Mouse (Mus musculus) kidney, adult 2 months (tissue): Measurements from ENCODE around the gene Olfr640.

ENCODE experiments used
- CTCF ChIP-seq: fragments of 200-500 bp; conservative IDR thresholded peaks from 2 replicates; pipeline ENCODE4 v1.5.1; 2011; ENCODE audit warnings: low read depth, mild to moderate bottlenecking, control low read depth, low read length, moderate library complexity, mixed read lengths; ENCODE audit not compliant: insufficient read depth, insufficient read length
- POLR2A ChIP-seq: fragments of 200-500 bp; IDR thresholded peaks from one replicate; pipeline ENCODE4 v1.6.1; 2011; ENCODE audit warnings: low read depth, low read length, control low read depth

DNA sequence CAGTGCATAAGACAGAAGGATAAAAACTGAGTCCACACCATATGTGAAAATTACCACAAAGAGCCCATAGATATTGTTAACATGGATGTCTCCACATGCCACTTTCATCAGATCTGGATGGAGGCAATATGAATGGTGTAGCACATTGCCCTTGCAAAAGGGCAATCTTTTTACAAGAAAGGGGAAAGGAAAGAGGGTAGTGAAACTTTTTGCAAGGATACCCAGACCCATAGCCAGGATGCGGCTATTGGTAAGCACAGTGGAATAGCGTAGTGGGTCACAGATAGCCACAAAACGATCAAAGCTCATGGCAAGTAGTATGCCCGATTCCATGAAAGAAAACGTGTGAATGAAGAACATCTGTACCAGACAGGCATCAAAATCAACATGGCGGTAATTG lies 3.7 kb downstream of the Olfr640 start:
- TF ChIP-seq CTCF, result no peak
- TF ChIP-seq POLR2A, result no peak
